Mouse (Mus musculus) gastrocnemius, postnatal 25 days (tissue): ENCODE measurements at regions not wholly inside any gene's neighbourhood (a gene's known extent, or its start where the extent isn't known, plus 50 kb on each side); places are given as distances from the start of the nearest gene placed in this dataset.

Source experiments
- DNase-seq: peaks from one replicate; pipeline ENCODE4 v3.0.0; 2022

- no peak for DNase-seq
Observed at GRCm38 (mm10) chr13:118849541-118849940, 179.9 kb downstream of the Fgf10 start.

- no peak for DNase-seq
Observed at GRCm38 (mm10) chr13:118850708-118851107, 181.1 kb downstream of the Fgf10 start.

GRCm38 (mm10) chr13:118886339-118886810, 216.8 kb downstream of the Fgf10 start:
- DNase-seq, result no peak

GRCm38 (mm10) chr13:118895079-118895478, 225.5 kb downstream of the Fgf10 start:
- no peak for DNase-seq

GRCm38 (mm10) chr13:118901950-118902349, 232.4 kb downstream of the Fgf10 start:
- DNase-seq, result no peak

GRCm38 (mm10) chr13:118910351-118910750, 240.8 kb downstream of the Fgf10 start:
- DNase-seq, result no peak

- DNase-seq, result peak; percentile 11
Observed at GRCm38 (mm10) chr13:118940786-118941185, 271.2 kb downstream of the Fgf10 start.

GRCm38 (mm10) chr13:118966120-118966676, 296.6 kb downstream of the Fgf10 start:
- DNase-seq, result no peak

- no peak for DNase-seq
Observed at GRCm38 (mm10) chr13:118967707-118968106, 298.1 kb downstream of the Fgf10 start.

GRCm38 (mm10) chr13:118975008-118975407, 305.4 kb downstream of the Fgf10 start:
- DNase-seq, result no peak

- DNase-seq, result no peak
Observed at GRCm38 (mm10) chr13:118975519-118975918, 305.9 kb downstream of the Fgf10 start.

GRCm38 (mm10) chr13:118979505-118979904, 309.9 kb downstream of the Fgf10 start:
- DNase-seq, result no peak

GRCm38 (mm10) chr13:118981196-118981810, 311.7 kb downstream of the Fgf10 start:
- no peak for DNase-seq

- no peak for DNase-seq
Observed at GRCm38 (mm10) chr13:118985285-118985684, 315.7 kb downstream of the Fgf10 start.

- DNase-seq, result no peak
Observed at GRCm38 (mm10) chr13:119025305-119025975, 355.8 kb downstream of the Fgf10 start.

GRCm38 (mm10) chr13:119039616-119040015, 370.0 kb downstream of the Fgf10 start:
- DNase-seq, result no peak

GRCm38 (mm10) chr13:119045112-119045511, 375.5 kb downstream of the Fgf10 start:
- no peak for DNase-seq

- no peak for DNase-seq
Observed at GRCm38 (mm10) chr13:119068745-119069580, 359.4 kb upstream of the Paip1 start.

GRCm38 (mm10) chr13:119069581-119069936, 358.8 kb upstream of the Paip1 start:
- no peak for DNase-seq

- DNase-seq, result no peak
Observed at GRCm38 (mm10) chr13:119079243-119079642, 349.2 kb upstream of the Paip1 start.

- DNase-seq, result no peak
Observed at GRCm38 (mm10) chr13:119081691-119082090, 346.7 kb upstream of the Paip1 start.

- DNase-seq, result no peak
Observed at GRCm38 (mm10) chr13:119117906-119118305, 310.5 kb upstream of the Paip1 start.

- DNase-seq, result no peak
Observed at GRCm38 (mm10) chr13:119118382-119118781, 310.0 kb upstream of the Paip1 start.
